Mouse (Mus musculus) limb, embryonic 15.5 days (tissue): Measurements from ENCODE around the gene Pcdh9. TPM values are rescaled to one million over a fixed set of nuclear protein-coding genes. Genes with fewer than 3 reads are reported as not detected.

ENCODE experiments used
- ATAC-seq: fragments of 200-750 bp; cut with Nextera tagmentation; 2 replicates; pipeline ENCODE4 v1.8.0; 2017; ENCODE audit warnings: low read depth, moderate TSS enrichment; ENCODE audit not compliant: insufficient number of reproducible peaks, low FRiP score, low TSS enrichment
- H3K27ac ChIP-seq: fragments of 300-500 bp; sonication (generic); 2 replicates; pipeline ENCODE4 v1.5.1; 2015; ENCODE audit warnings: moderate library complexity, mild to moderate bottlenecking, inconsistent platforms
- H3K27me3 ChIP-seq: fragments of 300-500 bp; sonication (generic); 2 replicates; pipeline ENCODE4 v1.6.1; 2015; ENCODE audit warnings: inconsistent platforms
- H3K36me3 ChIP-seq: fragments of 300-500 bp; sonication (generic); 2 replicates; pipeline ENCODE4 v1.6.1; 2015; ENCODE audit warnings: inconsistent platforms
- H3K4me1 ChIP-seq: fragments of 300-500 bp; sonication (generic); 2 replicates; pipeline ENCODE4 v1.6.1; 2015; ENCODE audit warnings: inconsistent platforms
- H3K4me2 ChIP-seq: fragments of 300-500 bp; sonication (generic); 2 replicates; pipeline ENCODE4 v1.6.1; 2015; ENCODE audit warnings: mild to moderate bottlenecking, inconsistent platforms
- H3K4me3 ChIP-seq: fragments of 300-500 bp; sonication (generic); 2 replicates; pipeline ENCODE4 v1.5.1; 2015; ENCODE audit warnings: mild to moderate bottlenecking, inconsistent platforms
- H3K9ac ChIP-seq: fragments of 300-500 bp; sonication (generic); 2 replicates; pipeline ENCODE4 v1.6.1; 2015; ENCODE audit warnings: inconsistent platforms
- H3K9me3 ChIP-seq: fragments of 300-500 bp; sonication (generic); 2 replicates; pipeline ENCODE4 v1.6.1; 2016; ENCODE audit warnings: inconsistent platforms
- WGBS: fragments of 180-500 bp; shearing (Covaris S2); methylation state at CpG from one replicate; pipeline ENCODE4 v1.1.7; 2015; 5-methylcytosine and 5-hydroxymethylcytosine counted together
- polyA plus RNA-seq: library from polyadenylated mRNA; unstranded; fragments of >200 nt; fragmentation: Nextera tagmentation; extraction: Ambion mirVana; gene quantifications from 2 replicates; pipeline ENCODE4 v1.2.1, GENCODE M21; 2015

Gene Pcdh9
- polyA plus RNA-seq, 1 experiment from 2014 or later: 40.3 TPM

DNA sequence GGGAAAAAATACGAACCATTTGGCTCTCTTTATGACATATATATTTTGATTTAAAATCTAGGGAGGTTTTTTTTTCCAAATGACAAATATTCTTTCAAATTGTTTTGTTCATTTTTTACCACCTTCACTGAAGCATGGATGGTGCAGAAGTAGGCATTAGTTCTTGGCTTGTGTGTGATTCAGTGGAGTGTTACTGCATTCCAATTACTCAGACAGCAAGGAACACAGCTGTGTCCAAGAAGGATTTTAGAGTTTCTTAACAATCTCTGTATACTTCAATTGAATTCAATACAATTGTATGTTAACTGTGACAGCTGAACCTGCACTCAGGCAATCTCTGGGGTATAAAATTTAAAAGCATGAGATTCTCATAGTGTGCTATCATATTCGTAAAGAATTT, 127.6 kb downstream of the Pcdh9 start:
- H3K9me3 ChIP-seq: no peaks in the 10 kb centered on the region
- H3K36me3 ChIP-seq: no peaks in the 10 kb centered on the region
- H3K27me3 ChIP-seq: no peaks in the 10 kb centered on the region
- ATAC-seq: no peak
- H3K9ac ChIP-seq: no peak overlapping the region
- WGBS: 74% methylated on average over 2 of the region's 2 CpGs
- no peak overlapping the region for H3K4me2 ChIP-seq
- no peak overlapping the region for H3K27ac ChIP-seq
- no peaks in the 10 kb centered on the region for H3K4me1 ChIP-seq
- no peak overlapping the region for H3K4me3 ChIP-seq

DNA sequence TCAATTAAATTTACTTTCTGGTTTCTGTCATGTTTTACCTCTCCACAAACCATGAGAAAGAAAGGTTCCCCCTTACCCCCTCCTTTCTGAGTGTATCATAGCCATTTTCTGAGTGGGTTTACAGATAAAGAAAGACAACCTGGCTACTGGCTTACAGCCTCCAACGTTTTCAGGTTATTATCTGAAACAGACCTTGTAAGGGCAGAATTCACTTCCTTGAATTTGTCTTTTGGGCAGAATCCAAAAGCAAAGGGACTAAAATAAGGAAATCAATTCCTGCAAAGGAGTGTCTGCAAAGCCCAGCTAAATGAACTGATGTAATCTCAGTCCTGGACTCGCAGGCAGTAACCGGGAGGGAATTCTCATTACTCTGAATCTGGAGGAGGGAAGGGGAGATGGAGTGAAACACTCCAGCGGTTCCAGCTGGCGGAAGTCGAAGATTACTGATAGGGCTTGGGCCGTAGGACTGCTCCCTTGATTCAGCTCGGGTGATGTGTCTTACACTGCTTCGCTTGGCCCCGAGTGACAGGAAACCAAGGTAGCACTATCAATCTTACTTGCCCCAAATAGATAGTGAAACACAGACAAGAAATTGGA, 156.3 kb downstream of the Pcdh9 start:
- ATAC-seq: no peak
- Histone ChIP-seq H3K4me2 (no peak overlapping the region), H3K4me1 (no peaks in the 10 kb centered on the region), H3K9me3 (no peaks in the 10 kb centered on the region), H3K27ac (no peak overlapping the region), H3K36me3 (no peaks in the 10 kb centered on the region), H3K4me3 (no peak overlapping the region), H3K27me3 (no peaks in the 10 kb centered on the region), H3K9ac (no peak overlapping the region)
- WGBS: 62% methylated on average over 10 of the region's 10 CpGs

DNA sequence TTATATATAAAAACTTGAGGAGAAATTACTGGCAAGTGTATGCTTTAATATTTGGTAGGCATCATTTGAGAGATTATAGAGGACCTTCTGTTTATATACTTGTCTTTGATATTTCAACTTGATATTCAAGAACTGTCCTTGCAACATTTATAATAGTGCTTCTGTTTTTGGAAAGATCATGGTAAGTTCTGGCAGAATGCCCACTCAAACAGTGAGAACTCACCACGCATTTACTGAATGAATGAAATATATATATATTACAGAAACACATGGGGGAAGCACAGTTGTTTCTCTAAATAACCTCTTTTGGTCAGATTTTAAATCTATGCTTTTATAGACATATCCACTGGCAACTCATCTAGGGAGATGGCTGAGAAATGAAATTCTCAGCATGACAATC, 164.7 kb downstream of the Pcdh9 start:
- ATAC-seq: no peak
- Histone ChIP-seq H3K9ac (no peak overlapping the region), H3K27ac (no peak overlapping the region), H3K4me2 (no peak overlapping the region), H3K27me3 (no peaks in the 10 kb centered on the region), H3K4me3 (no peak overlapping the region), H3K4me1 (no peaks in the 10 kb centered on the region), H3K36me3 (no peaks in the 10 kb centered on the region), H3K9me3 (no peaks in the 10 kb centered on the region)
- 63% methylated on average over 1 of the region's 1 CpGs for WGBS

- no peak for ATAC-seq
- Histone ChIP-seq H3K9me3 (no peaks in the 10 kb centered on the region), H3K4me1 (no peaks in the 10 kb centered on the region), H3K9ac (no peak overlapping the region), H3K4me3 (no peak overlapping the region), H3K27ac (no peak overlapping the region), H3K36me3 (no peaks in the 10 kb centered on the region), H3K4me2 (no peak overlapping the region), H3K27me3 (no peaks in the 10 kb centered on the region)
- WGBS: 77% methylated on average over 1 of the region's 1 CpGs
Observed at GRCm38 (mm10) chr14:93719208-93719607, 171.3 kb downstream of the Pcdh9 start.

GRCm38 (mm10) chr14:93713250-93713935, 177.1 kb downstream of the Pcdh9 start:
- WGBS: 62% methylated on average over 12 of the region's 12 CpGs
- Histone ChIP-seq H3K9me3 (no peaks in the 10 kb centered on the region), H3K4me3 (no peak overlapping the region), H3K4me2 (no peak overlapping the region), H3K4me1 (no peaks in the 10 kb centered on the region), H3K36me3 (no peaks in the 10 kb centered on the region), H3K9ac (no peak overlapping the region), H3K27ac (no peak overlapping the region), H3K27me3 (no peaks in the 10 kb centered on the region)
- no peak for ATAC-seq

GRCm38 (mm10) chr14:93708651-93709050, 181.8 kb downstream of the Pcdh9 start:
- Histone ChIP-seq H3K9ac (no peak overlapping the region), H3K4me3 (no peak overlapping the region), H3K27me3 (no peaks in the 10 kb centered on the region), H3K4me2 (no peak overlapping the region), H3K4me1 (no peaks in the 10 kb centered on the region), H3K9me3 (no peaks in the 10 kb centered on the region), H3K27ac (no peak overlapping the region), H3K36me3 (no peaks in the 10 kb centered on the region)
- no peak for ATAC-seq
- WGBS: 62% methylated on average over 3 of the region's 3 CpGs

- H3K27me3 ChIP-seq: no peaks in the 10 kb centered on the region
- no peak overlapping the region for H3K9ac ChIP-seq
- ATAC-seq: no peak
- WGBS: 42% methylated on average over 12 of the region's 12 CpGs
- H3K4me2 ChIP-seq: no peak overlapping the region
- H3K36me3 ChIP-seq: no peaks in the 10 kb centered on the region
- no peak overlapping the region for H3K27ac ChIP-seq
- H3K4me3 ChIP-seq: no peak overlapping the region
- H3K4me1 ChIP-seq: no peaks in the 10 kb centered on the region
- no peaks in the 10 kb centered on the region for H3K9me3 ChIP-seq
Observed at GRCm38 (mm10) chr14:93701385-93702101, 188.9 kb downstream of the Pcdh9 start.

DNA sequence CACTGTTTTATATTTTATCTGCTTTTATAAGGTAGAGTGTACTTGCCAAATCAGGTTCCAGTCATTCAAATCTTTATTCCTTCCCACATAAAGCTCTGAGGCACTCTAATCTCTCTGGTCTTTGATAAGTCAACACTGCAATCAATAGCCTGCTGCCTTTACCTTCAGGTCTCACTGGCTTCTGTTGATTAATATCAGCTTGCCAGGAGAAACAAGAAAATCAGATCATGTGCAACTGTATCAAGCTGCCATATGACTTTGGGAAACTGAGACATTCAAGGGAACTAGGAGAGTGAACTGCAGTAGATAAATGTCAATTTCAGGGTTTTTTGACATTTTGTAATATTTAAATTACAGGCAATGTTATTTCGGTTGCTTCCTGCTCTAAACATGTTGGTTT, 189.6 kb downstream of the Pcdh9 start:
- Histone ChIP-seq H3K9ac (no peak overlapping the region), H3K9me3 (no peaks in the 10 kb centered on the region), H3K4me1 (no peaks in the 10 kb centered on the region), H3K36me3 (no peaks in the 10 kb centered on the region), H3K27ac (no peak overlapping the region), H3K4me2 (no peak overlapping the region), H3K27me3 (no peaks in the 10 kb centered on the region), H3K4me3 (no peak overlapping the region)
- 65% methylated on average over 1 of the region's 1 CpGs for WGBS
- no peak for ATAC-seq

- Histone ChIP-seq H3K4me3 (no peak overlapping the region), H3K27me3 (no peaks in the 10 kb centered on the region), H3K9me3 (no peaks in the 10 kb centered on the region), H3K9ac (no peak overlapping the region), H3K4me2 (no peak overlapping the region), H3K4me1 (no peaks in the 10 kb centered on the region), H3K27ac (no peak overlapping the region), H3K36me3 (no peaks in the 10 kb centered on the region)
- 42% methylated on average over 1 of the region's 1 CpGs for WGBS
- ATAC-seq: no peak
Observed at GRCm38 (mm10) chr14:93684641-93685040, 205.8 kb downstream of the Pcdh9 start.

DNA sequence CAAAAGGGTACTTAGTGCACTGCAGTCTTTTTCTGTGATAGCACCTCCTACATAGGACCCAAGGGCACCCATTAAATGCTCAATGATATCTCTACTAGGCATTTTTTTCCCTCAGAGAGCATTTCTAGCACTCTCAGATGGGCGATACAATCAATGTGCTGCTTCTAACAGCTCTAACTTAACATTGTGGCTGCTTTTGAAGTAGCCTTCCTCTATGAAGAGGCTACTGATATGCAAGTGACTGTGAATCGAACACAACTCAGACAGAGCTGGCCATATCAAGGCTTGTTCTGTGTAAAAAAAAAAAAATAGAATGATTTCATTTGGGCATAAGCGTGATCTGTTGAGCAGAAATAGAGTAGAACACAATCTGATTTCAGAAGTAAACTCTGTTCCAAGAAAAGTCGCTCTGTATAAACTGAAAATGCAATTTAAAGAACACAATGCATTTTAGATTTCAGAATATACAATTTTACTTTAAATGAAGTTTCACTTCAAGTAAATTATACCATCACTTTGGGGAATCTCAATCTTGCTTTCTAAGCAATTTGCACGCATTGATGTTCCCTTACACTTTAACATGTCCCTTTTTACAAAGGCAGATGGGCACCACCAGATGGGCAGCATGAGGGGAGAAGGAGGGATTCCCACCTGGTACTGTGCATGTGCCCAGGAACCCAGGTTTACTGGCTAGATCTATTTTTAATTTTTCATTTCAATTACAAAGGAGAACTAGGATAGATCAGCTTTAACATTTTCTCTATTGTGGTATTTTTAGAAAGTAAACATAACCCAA, 215.0 kb downstream of the Pcdh9 start:
- no peaks in the 10 kb centered on the region for H3K9me3 ChIP-seq
- no peaks in the 10 kb centered on the region for H3K4me1 ChIP-seq
- no peak overlapping the region for H3K4me2 ChIP-seq
- no peak for ATAC-seq
- no peak overlapping the region for H3K27ac ChIP-seq
- H3K4me3 ChIP-seq: no peak overlapping the region
- H3K27me3 ChIP-seq: no peaks in the 10 kb centered on the region
- 85% methylated on average over 5 of the region's 5 CpGs for WGBS
- H3K9ac ChIP-seq: no peak overlapping the region
- no peaks in the 10 kb centered on the region for H3K36me3 ChIP-seq

DNA sequence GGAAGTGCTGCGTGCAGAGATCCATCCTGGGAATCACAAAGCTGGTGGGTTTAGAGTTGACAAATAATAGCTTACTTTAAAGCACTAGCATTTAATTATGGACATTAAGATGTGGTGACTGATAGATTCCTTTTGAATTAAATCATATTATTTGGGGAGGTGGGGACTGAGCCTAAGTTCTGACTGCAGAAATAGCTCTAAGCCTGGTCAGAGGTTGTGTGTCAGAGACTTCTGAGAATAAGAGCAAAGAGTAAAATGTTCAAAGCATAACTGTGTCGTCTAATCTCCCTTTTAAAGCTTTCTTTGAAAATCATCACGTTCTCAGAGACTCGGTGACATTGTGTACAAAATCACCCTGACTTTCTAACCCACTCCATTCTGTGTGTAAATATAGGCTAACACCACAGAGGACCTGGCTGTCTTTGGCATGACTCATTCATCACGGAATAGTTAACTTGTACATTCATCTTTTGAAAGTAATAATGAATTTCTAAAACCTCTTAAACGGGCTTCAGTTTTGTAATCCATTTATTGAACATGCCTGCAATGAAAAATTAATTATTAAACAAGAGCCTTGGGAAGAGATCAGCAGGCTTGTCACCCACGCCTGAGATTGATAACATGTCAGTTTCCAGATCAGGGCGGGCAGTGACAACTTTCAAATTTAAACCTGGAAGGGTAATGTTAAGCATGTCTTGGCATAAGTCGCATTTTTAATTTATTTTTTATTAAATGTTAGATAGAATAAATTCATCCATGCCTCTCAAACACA, 236.3 kb downstream of the Pcdh9 start:
- Histone ChIP-seq H3K4me1 (no peaks in the 10 kb centered on the region), H3K36me3 (no peaks in the 10 kb centered on the region), H3K9ac (no peak overlapping the region), H3K27ac (no peak overlapping the region), H3K27me3 (no peaks in the 10 kb centered on the region), H3K4me2 (no peak overlapping the region), H3K4me3 (no peak overlapping the region), H3K9me3 (no peaks in the 10 kb centered on the region)
- WGBS: 71% methylated on average over 9 of the region's 9 CpGs
- ATAC-seq: no peak
